Mouse (Mus musculus) thymus, adult 2 months (tissue): Measurements from ENCODE around the gene Gskip. TPM values are rescaled to one million over a fixed set of nuclear protein-coding genes. Genes with fewer than 3 reads are reported as not detected.

Source experiments
- DNase-seq: peaks from one replicate; pipeline ENCODE4 v3.0.0; 2021
- H3K27ac ChIP-seq: fragments of 200-500 bp; 2 replicates; pipeline ENCODE4 v1.5.1; 2012; ENCODE audit warnings: low read length, control low read depth; ENCODE audit not compliant: control insufficient read depth, insufficient read depth
- H3K27me3 ChIP-seq: fragments of 200-500 bp; 2 replicates; pipeline ENCODE4 v1.6.1; 2012; ENCODE audit warnings: mild to moderate bottlenecking, low read length, moderate library complexity, mixed read lengths; ENCODE audit not compliant: control insufficient read depth, insufficient read depth
- H3K36me3 ChIP-seq: fragments of 200-500 bp; 2 replicates; pipeline ENCODE4 v1.6.1; 2012; ENCODE audit warnings: mild to moderate bottlenecking, low read length, moderate library complexity; ENCODE audit not compliant: control insufficient read depth, insufficient read depth
- H3K4me1 ChIP-seq: fragments of 200-500 bp; replicated peaks from 2 replicates; pipeline ENCODE4 v1.6.1; 2012; ENCODE audit warnings: low read length; ENCODE audit not compliant: control insufficient read depth, insufficient read depth
- H3K4me3 ChIP-seq: fragments of 200-500 bp; 2 replicates; pipeline ENCODE4 v1.5.1; 2012; ENCODE audit warnings: mild to moderate bottlenecking, low read length, control low read depth, moderate library complexity; ENCODE audit not compliant: control insufficient read depth, insufficient read depth
- CTCF ChIP-seq: fragments of 200-500 bp; IDR thresholded peaks from 2 replicates; pipeline ENCODE4 v1.5.1; 2012; ENCODE audit warnings: mild to moderate bottlenecking, control low read depth, low read length, moderate library complexity, borderline replicate concordance; ENCODE audit not compliant: control insufficient read depth, poor library complexity, insufficient read depth; ENCODE audit errors: extremely low read depth
- POLR2A ChIP-seq: fragments of 200-500 bp; IDR thresholded peaks from 2 replicates; pipeline ENCODE4 v1.6.1; 2012; ENCODE audit warnings: mild to moderate bottlenecking, low read length, control low read depth, moderate library complexity; ENCODE audit not compliant: control insufficient read depth, poor library complexity, insufficient read depth; ENCODE audit errors: extremely low read depth
- WGBS: fragments of 180-500 bp; shearing (Covaris S2); methylation state at CpG from one replicate; pipeline ENCODE4 v1.1.7; 2018; 5-methylcytosine and 5-hydroxymethylcytosine counted together
- polyA plus RNA-seq: library from polyadenylated mRNA; depleted of rRNA; stranded (reverse); fragments of >200 nt; gene quantifications from 2 replicates; pipeline ENCODE4 v1.2.3, GENCODE M21; 2012

The Gskip gene
- polyA plus RNA-seq, 1 experiment, result 12.6 TPM

- Histone ChIP-seq H3K4me3 (no peak overlapping the region), H3K27ac (no peak overlapping the region), H3K4me1 (no peaks in the 10 kb centered on the region), H3K36me3 (no peaks in the 10 kb centered on the region), H3K27me3 (no peaks in the 10 kb centered on the region)
- DNase-seq, result peak; percentile 52
- no peak for TF ChIP-seq POLR2A
- TF ChIP-seq CTCF, result no peak
- WGBS, result 64% methylated on average over 17 of the region's 17 CpGs
These were observed 34.0 kb downstream of the Gskip start for GRCm38 (mm10) chr12:105718616-105719015.

GRCm38 (mm10) chr12:105720196-105720595, 35.6 kb downstream of the Gskip start:
- no peaks in the 10 kb centered on the region for H3K36me3 ChIP-seq
- 67% methylated on average over 3 of the region's 3 CpGs for WGBS
- TF ChIP-seq POLR2A (no peak), CTCF (no peak)
- no peaks in the 10 kb centered on the region for H3K27me3 ChIP-seq
- DNase-seq, result no peak
- no peak overlapping the region for H3K4me3 ChIP-seq
- no peaks in the 10 kb centered on the region for H3K4me1 ChIP-seq
- no peak overlapping the region for H3K27ac ChIP-seq

- no peak for DNase-seq
These were observed 37.0 kb downstream of the Gskip start for GRCm38 (mm10) chr12:105721452-105722132.

GRCm38 (mm10) chr12:105722657-105723056, 38.0 kb downstream of the Gskip start:
- H3K36me3 ChIP-seq, result no peaks in the 10 kb centered on the region
- no peak overlapping the region for H3K27ac ChIP-seq
- 3% methylated on average over 5 of the region's 5 CpGs for WGBS
- no peaks in the 10 kb centered on the region for H3K4me1 ChIP-seq
- TF ChIP-seq POLR2A (no peak), CTCF (no peak)
- DNase-seq, result peak; percentile 11
- H3K27me3 ChIP-seq, result no peaks in the 10 kb centered on the region
- H3K4me3 ChIP-seq, result no peak overlapping the region

More at GRCm38 (mm10) chr12:105721452-105722132, 37.0 kb downstream of the Gskip start:
- no peak overlapping the region for H3K4me3 ChIP-seq
- TF ChIP-seq CTCF (no peak), POLR2A (no peak)
- no peak overlapping the region for H3K27ac ChIP-seq
- H3K27me3 ChIP-seq, result no peaks in the 10 kb centered on the region
- H3K36me3 ChIP-seq, result no peaks in the 10 kb centered on the region
- H3K4me1 ChIP-seq, result no peaks in the 10 kb centered on the region
- WGBS, result 68% methylated on average over 14 of the region's 14 CpGs

- no peak for DNase-seq
- no peak overlapping the region for H3K4me3 ChIP-seq
- 54% methylated on average over 1 of the region's 1 CpGs for WGBS
- H3K27ac ChIP-seq, result no peak overlapping the region
- H3K27me3 ChIP-seq, result no peaks in the 10 kb centered on the region
- no peaks in the 10 kb centered on the region for H3K36me3 ChIP-seq
- TF ChIP-seq POLR2A, result no peak
- no peaks in the 10 kb centered on the region for H3K4me1 ChIP-seq
These were observed 40.0 kb downstream of the Gskip start for GRCm38 (mm10) chr12:105724616-105725015.

- H3K4me1 ChIP-seq, result no peaks in the 10 kb centered on the region
- H3K27ac ChIP-seq, result no peak overlapping the region
- WGBS, result 89% methylated on average over 13 of the region's 13 CpGs
- TF ChIP-seq POLR2A, result no peak
- TF ChIP-seq CTCF, result no peak
- DNase-seq, result no peak
- no peaks in the 10 kb centered on the region for H3K36me3 ChIP-seq
- no peaks in the 10 kb centered on the region for H3K27me3 ChIP-seq
- H3K4me3 ChIP-seq, result no peak overlapping the region
These were observed 41.1 kb downstream of the Gskip start for GRCm38 (mm10) chr12:105725736-105726135.

GRCm38 (mm10) chr12:105727268-105727667, 42.6 kb downstream of the Gskip start:
- H3K27ac ChIP-seq, result no peak overlapping the region
- 62% methylated on average over 3 of the region's 3 CpGs for WGBS
- no peak overlapping the region for H3K4me3 ChIP-seq
- H3K36me3 ChIP-seq, result no peaks in the 10 kb centered on the region
- DNase-seq, result no peak
- no peaks in the 10 kb centered on the region for H3K27me3 ChIP-seq
- H3K4me1 ChIP-seq, result no peaks in the 10 kb centered on the region
- TF ChIP-seq CTCF (no peak), POLR2A (no peak)
